Mouse (Mus musculus) megakaryocyte, adult 5-6 weeks (primary cell): ENCODE measurements around the gene Jade3. TPM values are rescaled to one million over a fixed set of nuclear protein-coding genes. Genes with fewer than 3 reads are reported as not detected.

Experiments used
- ATAC-seq: 2 replicates; pipeline ENCODE4 v1.8.0; 2016; ENCODE audit warnings: mild to moderate bottlenecking, inconsistent platforms; ENCODE audit not compliant: poor library complexity, severe bottlenecking
- total RNA-seq, 2 experiments: library from RNA; stranded (forward) in 1 of 2; stranded (reverse) in 1 of 2; fragments of 153-499, 151-499 nt in 1 of 2; fragments of 221-1000, 200-1000 nt in 1 of 2; gene quantifications; 2 replicates each; pipeline versions ENCODE4 v1.2.3 to v1.2.4; 2015 to 2017

Gene Jade3
- 3.2 and 4.8 TPM in 2 replicates for total RNA-seq (2015)
- total RNA-seq (2017): 4.3 and 6.7 TPM in 2 replicates

- peak; percentile 88 for ATAC-seq
These were observed at the start of gene Jade3 for GRCm38 (mm10) chrX:20425140-20425838. TSS of gene Jade3 (plus strand) at chrX:20425688.

- peak; percentile 59 for ATAC-seq
These were observed 46.0 kb upstream of the Jade3 start for GRCm38 (mm10) chrX:20379347-20380014.

GRCm38 (mm10) chrX:20382260-20382659, 43.2 kb upstream of the Jade3 start:
- ATAC-seq: no peak

GRCm38 (mm10) chrX:20387006-20387405, 38.5 kb upstream of the Jade3 start:
- no peak for ATAC-seq

GRCm38 (mm10) chrX:20391964-20392363, 33.5 kb upstream of the Jade3 start:
- peak; percentile 84 for ATAC-seq

GRCm38 (mm10) chrX:20392942-20393341, 32.5 kb upstream of the Jade3 start:
- ATAC-seq: no peak

GRCm38 (mm10) chrX:20404068-20404467, 21.4 kb upstream of the Jade3 start:
- ATAC-seq: peak; percentile 30; the same call in 1 of the 2 replicates

- ATAC-seq: no peak
These were observed 18.6 kb upstream of the Jade3 start for GRCm38 (mm10) chrX:20406909-20407308.

GRCm38 (mm10) chrX:20407676-20408075, 17.8 kb upstream of the Jade3 start:
- ATAC-seq: no peak

GRCm38 (mm10) chrX:20411382-20411781, 14.1 kb upstream of the Jade3 start:
- ATAC-seq: no peak

GRCm38 (mm10) chrX:20412221-20412620, 13.3 kb upstream of the Jade3 start:
- no peak for ATAC-seq

GRCm38 (mm10) chrX:20414885-20415622, 10.4 kb upstream of the Jade3 start:
- ATAC-seq: no peak

- ATAC-seq: no peak
These were observed 7.0 kb upstream of the Jade3 start for GRCm38 (mm10) chrX:20418461-20418860.

- no peak for ATAC-seq
These were observed 6.0 kb upstream of the Jade3 start for GRCm38 (mm10) chrX:20419536-20419935.

GRCm38 (mm10) chrX:20425839-20426449, 456 bp downstream of the Jade3 start:
- peak; percentile 36 for ATAC-seq

- no peak for ATAC-seq
These were observed 57.7 kb downstream of the Jade3 start for GRCm38 (mm10) chrX:20483213-20483612.

GRCm38 (mm10) chrX:20497682-20498081, 72.2 kb downstream of the Jade3 start:
- ATAC-seq: no peak

GRCm38 (mm10) chrX:20520290-20520939, 94.9 kb downstream of the Jade3 start:
- ATAC-seq: no peak

GRCm38 (mm10) chrX:20521578-20521977, 96.1 kb downstream of the Jade3 start:
- ATAC-seq: 0 out of 2 replicates have a peak, but pooled peaks have one; percentile 38

GRCm38 (mm10) chrX:20532621-20533020, 107.1 kb downstream of the Jade3 start:
- ATAC-seq: no peak

- ATAC-seq: no peak
These were observed 118.4 kb downstream of the Jade3 start for GRCm38 (mm10) chrX:20543867-20544266.
